Mouse (Mus musculus): ENCODE measurements around the gene Usp21.

GRCm38 (mm10) chr1:171256095-171256818 is 31.5 kb downstream of the Usp21 start:
- TF ChIP-seq POLR2A (IDR thresholded peaks at IDR 0.05; ENCODE audit: borderline replicate concordance, insufficient read depth, low read length), result no peak
- TF ChIP-seq CTCF (IDR thresholded peaks at IDR 0.05; ENCODE audit: borderline replicate concordance, insufficient read depth, low read depth, low read length), result no peak

All from cerebellum, adult 2 months (tissue).